Comparison of ENCODE assay signal across 24 mouse cellular contexts in the genomic region with DNA sequence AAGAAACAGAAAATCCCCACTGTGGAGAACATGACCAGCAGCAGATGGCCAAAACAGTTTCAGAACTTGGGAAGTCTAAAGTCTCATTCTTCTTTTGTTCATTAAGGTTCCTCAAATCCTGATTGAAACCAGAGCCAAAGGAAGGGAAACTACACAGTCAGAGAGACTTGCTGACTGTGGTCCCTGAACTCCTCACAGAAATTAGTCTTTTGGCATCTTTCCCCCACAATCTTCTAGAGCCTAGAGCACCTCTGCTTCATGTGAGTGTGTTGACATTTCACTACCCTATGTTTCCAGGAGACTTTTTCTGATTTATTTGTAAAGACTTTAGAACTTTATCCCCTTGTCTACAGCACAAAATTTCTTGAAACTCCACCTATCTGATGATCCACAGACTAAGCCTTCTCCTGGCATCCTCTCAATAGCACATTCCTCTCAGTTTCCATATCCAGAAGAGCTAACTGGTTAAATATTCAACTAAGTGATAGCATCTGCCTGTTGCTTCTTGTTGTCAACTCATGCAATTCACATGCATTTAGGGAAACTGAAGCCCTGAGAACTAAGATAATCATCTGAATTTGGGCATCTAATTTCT. TPM values are rescaled to one million over a fixed set of nuclear protein-coding genes. Genes with fewer than 3 reads are reported as not detected.
DNase-seq lines count a peak whose midpoint lies in the region; ATAC-seq and TF ChIP-seq lines count a peak whose summit lies in the region.
"Had no signal": no experiment of that assay in that cellular context is flagged by ENCODE, and none has a peak within 500 bp of the region (broad histone marks: within the 10 kb centered on the region; RNA-seq: fewer than 3 reads in every experiment).

No protein-coding gene starts in this region.

- no peak for DNase-seq in gastrocnemius, adult 2 months
- DNase-seq in gastrocnemius, adult 18-20 months (ENCODE audit: low spot score): no peak
- peak; percentile 5 for DNase-seq in liver, adult 2 months (ENCODE audit: extremely low read depth, low read depth, low spot score)
- DNase-seq in liver, embryonic 11.5 days (ENCODE audit: low spot score): no peak
- no peak for DNase-seq in testis, postnatal 14 days (ENCODE audit: low spot score)
- DNase-seq: adrenal gland, adult 8-10 months; adrenal gland, postnatal 36 days; cerebellum, adult 2 months; cerebellum, postnatal 10 days; gastrocnemius, postnatal 25 days; heart, adult 18-20 months; heart, postnatal 14 days had no signal

- no peaks in the 10 kb centered on the region for H3K4me1 ChIP-seq in liver, adult 2 months (ENCODE audit: control insufficient read depth, insufficient read depth, low read length)
- H3K4me1 ChIP-seq in liver, embryonic 11.5 days (replicated peaks; ENCODE audit: control insufficient read depth, insufficient read depth, low read length): no peaks in the 10 kb centered on the region
- H3K4me1 ChIP-seq: forebrain, embryonic 12.5 days; heart, embryonic 15.5 days; hindbrain, embryonic 13.5 days had no signal

- no peak for TF ChIP-seq POLR2A in liver, adult 2 months (IDR thresholded peaks at IDR 0.05; ENCODE audit: extremely low read depth, insufficient read depth, low read length)

- H3K27me3 ChIP-seq in liver, adult 2 months (ENCODE audit: control insufficient read depth, insufficient read depth, low read length): no peaks in the 10 kb centered on the region
- no peaks in the 10 kb centered on the region for H3K27me3 ChIP-seq in liver, embryonic 11.5 days (replicated peaks; ENCODE audit: control insufficient read depth, insufficient read depth, low read length)
- H3K27me3 ChIP-seq: forebrain, embryonic 12.5 days; heart, embryonic 15.5 days; hindbrain, embryonic 13.5 days had no signal

- no peaks in the 10 kb centered on the region for H3K9me3 ChIP-seq in liver, embryonic 11.5 days (ENCODE audit: control insufficient read depth, low read length)
- H3K9me3 ChIP-seq: forebrain, embryonic 12.5 days; heart, embryonic 15.5 days; hindbrain, embryonic 13.5 days had no signal

- H3K9ac ChIP-seq in liver, adult 2 months (ENCODE audit: low read depth, low read length): no peak overlapping the region
- H3K9ac ChIP-seq in liver, embryonic 11.5 days (ENCODE audit: low read depth, low read length): no peak overlapping the region
- H3K9ac ChIP-seq: forebrain, embryonic 12.5 days; heart, embryonic 15.5 days; hindbrain, embryonic 13.5 days had no signal

- TF ChIP-seq CTCF in gastrocnemius, adult 2 months (IDR thresholded peaks at IDR 0.05): no peak
- no peak for TF ChIP-seq CTCF in liver, adult 2 months (IDR thresholded peaks at IDR 0.05; ENCODE audit: low read depth, low read length)

- H3K27ac ChIP-seq in gastrocnemius, adult 2 months: peak overlapping the region; percentile 36; the same call in 1 of the 2 replicates
- no peak overlapping the region for H3K27ac ChIP-seq in liver, adult 2 months (replicated peaks; ENCODE audit: insufficient read depth, low read depth, low read length)
- H3K27ac ChIP-seq in liver, embryonic 11.5 days (ENCODE audit: low read depth, low read length): no peak overlapping the region
- H3K27ac ChIP-seq: forebrain, embryonic 12.5 days; heart, embryonic 15.5 days; hindbrain, embryonic 13.5 days; hindbrain, postnatal 0 days had no signal

- intact Hi-C loops in gastrocnemius, adult 2 months (cut with DNase I): no loop called here

- H3K4me2 ChIP-seq in liver, embryonic 11.5 days: no peak overlapping the region
- H3K4me2 ChIP-seq: forebrain, embryonic 12.5 days; heart, embryonic 11.5 days; heart, embryonic 15.5 days; hindbrain, embryonic 13.5 days had no signal

- H3K4me3 ChIP-seq in gastrocnemius, adult 2 months: no peak overlapping the region
- no peak overlapping the region for H3K4me3 ChIP-seq in liver, adult 2 months (ENCODE audit: insufficient read depth, low read depth, low read length)
- no peak overlapping the region for H3K4me3 ChIP-seq in liver, embryonic 11.5 days (ENCODE audit: low read depth, low read length)
- H3K4me3 ChIP-seq: forebrain, embryonic 12.5 days; heart, embryonic 15.5 days; hindbrain, embryonic 13.5 days had no signal

- H3K36me3 ChIP-seq in liver, adult 2 months (ENCODE audit: control insufficient read depth, insufficient read depth, low read length): no peaks in the 10 kb centered on the region
- H3K36me3 ChIP-seq in liver, embryonic 11.5 days (ENCODE audit: control insufficient read depth, insufficient read depth, low read length): no peaks in the 10 kb centered on the region
- H3K36me3 ChIP-seq: forebrain, embryonic 12.5 days; heart, embryonic 15.5 days; hindbrain, embryonic 13.5 days had no signal

- ATAC-seq in liver, embryonic 11.5 days (replicated peaks; ENCODE audit: low FRiP score): no peak
- peak; percentile 37; the same call in 1 of the 2 replicates for ATAC-seq in granulocyte monocyte progenitor cell, adult 5-6 weeks (replicated peaks; ENCODE audit: poor library complexity, severe bottlenecking)
- no peak for ATAC-seq in megakaryocyte progenitor cell, adult 5-6 weeks (replicated peaks; ENCODE audit: poor library complexity)
- ATAC-seq: forebrain, embryonic 16.5 days; hindbrain, postnatal 0 days had no signal

- no peaks in the 10 kb centered on the region for H3K79me2 ChIP-seq in liver, adult 2 months (ENCODE audit: control insufficient read depth, insufficient read depth, low read length)

RNA-seq across cellular contexts. Expression of gene Ccl11, which starts 20.6 kb away (rescaled TPM):
- 10 to 100 TPM; 21.3 to 22.1 TPM for total RNA-seq in gastrocnemius, adult 2 months (2021)
- total RNA-seq in gastrocnemius, adult 18-20 months (2021): 10 to 100 TPM; 13.2 to 21.0 TPM
- 0.09 TPM in 1 of 2 replicates, not detected in the other for total RNA-seq in liver, adult 2 months (2014; rRNA removed)
- polyA plus RNA-seq in liver, adult 2 months (2012; rRNA removed): 0.07 and 0.16 TPM in 2 replicates
- polyA plus RNA-seq in liver, embryonic 11.5 days (2014; fragmentation: Nextera tagmentation; extraction: Ambion mirVana): not detected in 2 replicates
- not detected in 2 replicates for total RNA-seq in granulocyte monocyte progenitor cell, adult 5-6 weeks (2014; fragmentation: Nextera tagmentation)
- total RNA-seq in granulocyte monocyte progenitor cell, adult 5-6 weeks (2017): not detected in 2 replicates
- total RNA-seq in megakaryocyte progenitor cell, adult 5-6 weeks (2015): not detected in 2 replicates
- not detected in 2 replicates for total RNA-seq in megakaryocyte progenitor cell, adult 5-6 weeks (2017)
- total RNA-seq: CH12.LX; hematopoietic stem cell, adult 5-6 weeks had no signal
- polyA plus RNA-seq: embryonic facial prominence, embryonic 11.5 days; forebrain, embryonic 12.5 days; forebrain, embryonic 16.5 days; heart, embryonic 11.5 days had no signal

RNA-seq across cellular contexts. Expression of gene Ccl12, which starts 23.4 kb away (rescaled TPM):
- total RNA-seq in gastrocnemius, adult 2 months (2021): not detected
- not detected for total RNA-seq in gastrocnemius, adult 18-20 months (2021)
- total RNA-seq in liver, adult 2 months (2014; rRNA removed): not detected in 2 replicates
- 0.20 TPM in 1 of 2 replicates, not detected in the other for polyA plus RNA-seq in liver, adult 2 months (2012; rRNA removed)
- 0.38 TPM in 1 of 2 replicates, not detected in the other for polyA plus RNA-seq in liver, embryonic 11.5 days (2014; fragmentation: Nextera tagmentation; extraction: Ambion mirVana)
- not detected in 2 replicates for total RNA-seq in granulocyte monocyte progenitor cell, adult 5-6 weeks (2014; fragmentation: Nextera tagmentation)
- total RNA-seq in granulocyte monocyte progenitor cell, adult 5-6 weeks (2017): not detected in 2 replicates
- not detected in 2 replicates for total RNA-seq in megakaryocyte progenitor cell, adult 5-6 weeks (2015)
- total RNA-seq in megakaryocyte progenitor cell, adult 5-6 weeks (2017): not detected in 2 replicates
- total RNA-seq: adrenal gland, postnatal 36 days; CH12.LX; gastrocnemius, postnatal 25 days; hematopoietic stem cell, adult 5-6 weeks had no signal
- polyA plus RNA-seq: forebrain, embryonic 16.5 days had no signal

RNA-seq across cellular contexts. Expression of gene Ccl7, which starts 32.7 kb away (rescaled TPM):
- total RNA-seq in gastrocnemius, adult 2 months (2021): not detected
- total RNA-seq in gastrocnemius, adult 18-20 months (2021): 1 to 10 TPM in 1 of 2 experiments, not detected in 1; 1.2 TPM
- total RNA-seq in liver, adult 2 months (2014; rRNA removed): 0.18 and 0.20 TPM in 2 replicates
- not detected in 2 replicates for polyA plus RNA-seq in liver, adult 2 months (2012; rRNA removed)
- 0.36 and 0.39 TPM in 2 replicates for polyA plus RNA-seq in liver, embryonic 11.5 days (2014; fragmentation: Nextera tagmentation; extraction: Ambion mirVana)
- not detected in 2 replicates for total RNA-seq in granulocyte monocyte progenitor cell, adult 5-6 weeks (2014; fragmentation: Nextera tagmentation)
- total RNA-seq in granulocyte monocyte progenitor cell, adult 5-6 weeks (2017): not detected in 2 replicates
- not detected in 2 replicates for total RNA-seq in megakaryocyte progenitor cell, adult 5-6 weeks (2015)
- total RNA-seq in megakaryocyte progenitor cell, adult 5-6 weeks (2017): not detected in 2 replicates
- total RNA-seq: CH12.LX; hematopoietic stem cell, adult 5-6 weeks had no signal
- polyA plus RNA-seq: cerebellum, adult 2 months; embryonic facial prominence, embryonic 11.5 days had no signal

RNA-seq across cellular contexts. Expression of gene Ccl8, which starts 36.8 kb away (rescaled TPM):
- not detected for total RNA-seq in gastrocnemius, adult 2 months (2021)
- total RNA-seq in gastrocnemius, adult 18-20 months (2021): under 1 TPM; 0.50 to 1.00 TPM
- total RNA-seq in liver, adult 2 months (2014; rRNA removed): 0.87 TPM in 1 of 2 replicates, not detected in the other
- polyA plus RNA-seq in liver, adult 2 months (2012; rRNA removed): not detected in 2 replicates
- not detected in 2 replicates for polyA plus RNA-seq in liver, embryonic 11.5 days (2014; fragmentation: Nextera tagmentation; extraction: Ambion mirVana)
- not detected in 2 replicates for total RNA-seq in granulocyte monocyte progenitor cell, adult 5-6 weeks (2014; fragmentation: Nextera tagmentation)
- not detected in 2 replicates for total RNA-seq in granulocyte monocyte progenitor cell, adult 5-6 weeks (2017)
- not detected in 2 replicates for total RNA-seq in megakaryocyte progenitor cell, adult 5-6 weeks (2015)
- total RNA-seq in megakaryocyte progenitor cell, adult 5-6 weeks (2017): not detected in 2 replicates
- total RNA-seq: CH12.LX; heart, postnatal 14 days; hematopoietic stem cell, adult 5-6 weeks; hindbrain, postnatal 0 days had no signal
- polyA plus RNA-seq: cerebellum, adult 2 months; embryonic facial prominence, embryonic 11.5 days; forebrain, embryonic 12.5 days; forebrain, embryonic 16.5 days; heart, embryonic 11.5 days; heart, embryonic 15.5 days; hindbrain, embryonic 13.5 days had no signal

RNA-seq across cellular contexts. Expression of gene Gm17268, which starts 39.9 kb away (rescaled TPM):
- not detected for total RNA-seq in gastrocnemius, adult 2 months (2021)
- total RNA-seq in gastrocnemius, adult 18-20 months (2021): not detected
- total RNA-seq in liver, adult 2 months (2014; rRNA removed): not detected in 2 replicates
- polyA plus RNA-seq in liver, adult 2 months (2012; rRNA removed): not detected in 2 replicates
- not detected in 2 replicates for polyA plus RNA-seq in liver, embryonic 11.5 days (2014; fragmentation: Nextera tagmentation; extraction: Ambion mirVana)
- not detected in 2 replicates for total RNA-seq in granulocyte monocyte progenitor cell, adult 5-6 weeks (2014; fragmentation: Nextera tagmentation)
- not detected in 2 replicates for total RNA-seq in granulocyte monocyte progenitor cell, adult 5-6 weeks (2017)
- not detected in 2 replicates for total RNA-seq in megakaryocyte progenitor cell, adult 5-6 weeks (2015)
- not detected in 2 replicates for total RNA-seq in megakaryocyte progenitor cell, adult 5-6 weeks (2017)
- total RNA-seq: adrenal gland, adult 8-10 months; adrenal gland, postnatal 36 days; CH12.LX; gastrocnemius, postnatal 25 days; heart, adult 18-20 months; heart, postnatal 14 days; hematopoietic stem cell, adult 5-6 weeks; hindbrain, postnatal 0 days had no signal
- polyA plus RNA-seq: cerebellum, adult 2 months; embryonic facial prominence, embryonic 11.5 days; forebrain, embryonic 12.5 days; forebrain, embryonic 16.5 days; frontal cortex, adult 2 months; heart, embryonic 11.5 days; heart, embryonic 15.5 days; hindbrain, embryonic 13.5 days; hindbrain, postnatal 0 days had no signal

Comparison
In these comparisons a context has a peak if more than half of its experiments do, and no peak if none do; other contexts are left out.
1. RNA of gene Ccl11, which starts 20.6 kb away (total RNA-seq): 21.3 to 22.1 TPM in gastrocnemius, adult 2 months and 13.2 to 21.0 TPM in gastrocnemius, adult 18-20 months; 0.09 TPM in liver, adult 2 months, not detected in granulocyte monocyte progenitor cell, adult 5-6 weeks and not detected in megakaryocyte progenitor cell, adult 5-6 weeks; every median in the first group is over 10 times any median in the second.